Mouse (Mus musculus) stomach, embryonic 14.5 days (tissue): ENCODE data around the gene Dsp. TPM values are rescaled to one million over a fixed set of nuclear protein-coding genes. Genes with fewer than 3 reads are reported as not detected.

ENCODE experiments used
- ATAC-seq: fragments of 200-750 bp; cut with Nextera tagmentation; 2 replicates; pipeline ENCODE4 v1.8.0; 2017; ENCODE audit warnings: low read depth, moderate TSS enrichment; ENCODE audit not compliant: insufficient number of reproducible peaks, insufficient read depth, low FRiP score
- H3K27ac ChIP-seq: fragments of 300-500 bp; sonication (generic); 2 replicates; pipeline ENCODE4 v1.5.1; 2014; ENCODE audit warnings: mild to moderate bottlenecking, low read length, moderate library complexity, mixed read lengths
- H3K27me3 ChIP-seq: fragments of 300-500 bp; sonication (generic); 2 replicates; pipeline ENCODE4 v1.6.1; 2014; ENCODE audit warnings: low read length, control low read depth, mixed read lengths; ENCODE audit not compliant: control insufficient read depth, insufficient read depth
- H3K36me3 ChIP-seq: fragments of 300-500 bp; sonication (generic); 2 replicates; pipeline ENCODE4 v1.6.1; 2014; ENCODE audit warnings: mild to moderate bottlenecking, control low read depth, low read length, moderate library complexity, mixed read lengths; ENCODE audit not compliant: control insufficient read depth, insufficient read depth
- H3K4me1 ChIP-seq: fragments of 300-500 bp; sonication (generic); 2 replicates; pipeline ENCODE4 v1.6.1; 2014; ENCODE audit warnings: low read length, control low read depth, mixed read lengths; ENCODE audit not compliant: control insufficient read depth, insufficient read depth
- H3K4me2 ChIP-seq: fragments of 300-500 bp; sonication (generic); replicated peaks from 2 replicates; pipeline ENCODE4 v1.6.1; 2014; ENCODE audit warnings: low read depth, low read length, control low read depth
- H3K4me3 ChIP-seq: fragments of 300-500 bp; sonication (generic); 2 replicates; pipeline ENCODE4 v1.5.1; 2014; ENCODE audit warnings: low read depth, low read length, control low read depth
- H3K9ac ChIP-seq: fragments of 300-500 bp; sonication (generic); replicated peaks from 2 replicates; pipeline ENCODE4 v1.6.1; 2014; ENCODE audit warnings: low read depth, mild to moderate bottlenecking, control low read depth, low read length, moderate library complexity, mixed read lengths
- H3K9me3 ChIP-seq: fragments of 300-500 bp; sonication (generic); 2 replicates; pipeline ENCODE4 v1.6.1; 2016; ENCODE audit warnings: low read depth, low read length, control low read depth; ENCODE audit not compliant: control insufficient read depth
- WGBS: fragments of 180-500 bp; shearing (Covaris S2); extraction: QIAGEN DNeasy Blood & Tissue Kit; methylation state at CpG from one replicate; pipeline ENCODE4 v1.1.7; 2014; 5-methylcytosine and 5-hydroxymethylcytosine counted together
- polyA plus RNA-seq: library from polyadenylated mRNA; unstranded; fragments of >200 nt; fragmentation: Nextera tagmentation; extraction: Ambion mirVana; gene quantifications from 2 replicates; pipeline ENCODE4 v1.2.1, GENCODE M21; 2014

Gene Dsp
- polyA plus RNA-seq = 31.0 and 32.7 TPM in 2 replicates

DNA sequence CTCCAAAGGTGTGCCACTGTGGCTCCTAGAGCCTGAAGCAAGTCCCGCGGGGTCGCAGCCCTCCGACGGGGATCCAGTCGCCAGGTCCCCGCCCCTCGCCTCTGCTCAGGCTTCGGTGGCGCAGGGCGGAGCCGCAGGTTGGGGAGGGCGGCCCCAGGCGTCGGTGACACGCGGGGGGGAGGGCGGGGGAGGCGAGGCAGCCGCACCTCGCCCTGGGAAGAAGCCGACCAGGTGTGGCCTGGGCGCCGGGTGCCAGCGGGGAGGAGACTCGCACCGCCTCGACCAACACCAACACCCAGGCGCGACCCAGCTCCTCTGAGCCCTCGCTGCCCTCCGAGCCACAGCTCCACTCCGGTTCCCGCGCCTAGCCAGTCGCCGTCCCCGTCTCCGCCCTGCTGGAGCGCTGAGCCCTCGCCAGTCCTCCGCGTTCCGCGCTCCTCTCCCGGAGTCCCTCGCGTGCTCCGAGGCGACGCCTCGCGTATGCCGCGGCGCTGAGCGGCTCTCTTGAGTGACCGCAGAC lies at the start of gene Dsp:
Dsp (plus strand) TSS at position 226 of the 520 bp plus-strand sequence.
- Histone ChIP-seq H3K9me3 (no peaks in the 10 kb centered on the region), H3K4me3 (peak within 1 kb of the TSS; percentile 51), H3K27me3 (0 out of 2 replicates have a peak, but pooled peaks cover 4% of the 10 kb centered on the region), H3K36me3 (no peaks in the 10 kb centered on the region), H3K27ac (peak within 1 kb of the TSS; percentile 86), H3K9ac (peak within 1 kb of the TSS; percentile 50), H3K4me2 (peak within 1 kb of the TSS; percentile 74), H3K4me1 (peaks cover 13% of the 10 kb centered on the region)
- WGBS = under 1% methylated on average over 57 of the region's 58 CpGs
- ATAC-seq = peak; percentile 88

DNA sequence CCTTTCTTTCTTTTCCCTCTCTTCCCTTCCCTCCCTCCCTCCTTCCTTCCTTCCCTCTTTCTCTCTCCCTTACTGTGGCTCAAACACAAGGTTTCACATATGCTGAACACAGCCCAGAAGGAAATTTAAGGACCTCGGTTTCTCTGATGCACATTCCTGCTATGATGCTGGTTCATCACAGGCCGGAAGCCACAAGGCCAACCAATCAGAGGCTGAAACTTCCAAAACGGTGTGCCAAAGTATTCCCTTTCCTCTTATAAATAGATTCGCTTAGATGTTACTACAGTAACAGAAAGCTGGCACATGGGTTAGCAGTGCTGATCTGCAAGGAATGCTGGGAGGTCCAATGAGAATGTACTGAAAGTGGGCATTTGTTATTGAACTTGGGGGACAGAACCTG lies 47.7 kb upstream of the Dsp start:
- Histone ChIP-seq H3K27me3 (no peaks in the 10 kb centered on the region), H3K4me2 (no peak overlapping the region), H3K4me1 (no peaks in the 10 kb centered on the region), H3K36me3 (no peaks in the 10 kb centered on the region), H3K27ac (no peak overlapping the region), H3K9ac (no peak overlapping the region), H3K9me3 (no peaks in the 10 kb centered on the region), H3K4me3 (no peak overlapping the region)
- no peak for ATAC-seq
- 59% methylated on average over 4 of the region's 4 CpGs for WGBS

DNA sequence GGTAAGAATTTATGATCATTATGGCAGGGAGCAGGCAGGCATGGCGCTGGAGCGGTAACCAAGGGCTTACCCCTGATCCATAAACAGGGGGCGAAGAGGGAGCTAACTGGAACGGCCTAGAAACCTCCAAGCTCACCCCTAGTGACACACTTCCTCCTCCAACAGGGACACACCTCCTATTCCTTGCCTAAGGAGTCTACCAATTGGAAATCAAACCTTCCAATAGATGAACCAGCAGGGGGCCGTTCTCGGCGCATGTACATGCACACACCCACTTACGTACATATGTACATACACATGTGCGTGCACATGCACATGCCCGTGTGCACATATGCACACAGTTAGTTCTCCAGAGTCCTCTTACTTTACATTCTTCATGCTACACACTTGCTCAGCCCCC lies 46.6 kb upstream of the Dsp start:
- WGBS = 91% methylated on average over 10 of the region's 10 CpGs
- no peak for ATAC-seq
- Histone ChIP-seq H3K27me3 (no peaks in the 10 kb centered on the region), H3K9me3 (no peaks in the 10 kb centered on the region), H3K4me1 (no peaks in the 10 kb centered on the region), H3K4me3 (no peak overlapping the region), H3K9ac (no peak overlapping the region), H3K4me2 (no peak overlapping the region), H3K27ac (no peak overlapping the region), H3K36me3 (no peaks in the 10 kb centered on the region)

DNA sequence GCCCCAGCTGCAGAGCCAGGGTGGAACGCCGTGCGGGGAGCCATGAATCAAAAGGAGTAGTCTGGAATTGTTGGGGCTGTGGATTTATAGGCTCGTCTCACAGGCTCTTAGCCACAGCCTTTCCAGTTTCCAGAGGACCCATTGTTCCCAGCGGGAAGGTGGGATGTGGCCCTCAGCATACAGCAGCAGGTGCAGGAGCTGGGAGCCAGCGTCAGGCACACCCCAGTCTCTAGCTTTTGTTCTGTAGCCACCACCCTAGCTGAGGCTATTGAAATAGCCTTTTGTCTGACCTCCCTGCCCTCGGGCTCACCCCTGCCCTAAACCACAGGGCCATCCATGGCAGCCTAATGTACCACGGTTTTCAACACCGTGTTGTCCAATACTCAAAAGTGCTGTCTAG lies 42.0 kb upstream of the Dsp start:
- H3K27ac ChIP-seq = no peak overlapping the region
- no peak for ATAC-seq
- no peaks in the 10 kb centered on the region for H3K27me3 ChIP-seq
- no peak overlapping the region for H3K9ac ChIP-seq
- WGBS = 75% methylated on average over 9 of the region's 9 CpGs
- H3K36me3 ChIP-seq = no peaks in the 10 kb centered on the region
- no peak overlapping the region for H3K4me3 ChIP-seq
- no peak overlapping the region for H3K4me2 ChIP-seq
- H3K9me3 ChIP-seq = no peaks in the 10 kb centered on the region
- H3K4me1 ChIP-seq = no peaks in the 10 kb centered on the region

DNA sequence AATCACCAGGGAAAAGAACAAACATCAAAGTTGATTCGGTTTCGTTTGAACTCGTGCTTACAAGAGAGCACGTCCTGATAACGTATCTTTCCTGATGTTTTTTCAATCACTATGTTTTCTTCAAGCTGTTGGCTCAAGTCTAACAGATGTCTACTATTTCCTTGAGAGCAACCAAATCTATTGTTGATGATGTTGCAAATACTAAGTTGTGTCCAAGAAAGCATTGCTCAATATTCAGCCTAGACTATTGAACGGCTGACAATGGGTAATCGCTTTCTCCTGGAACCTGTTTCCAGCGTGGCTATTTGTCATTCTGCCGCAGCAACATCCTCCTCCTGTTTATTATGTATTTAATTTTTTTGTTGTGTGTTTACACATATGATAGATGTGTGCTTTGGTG lies 28.8 kb upstream of the Dsp start:
- Histone ChIP-seq H3K4me3 (no peak overlapping the region), H3K27ac (no peak overlapping the region), H3K27me3 (no peaks in the 10 kb centered on the region), H3K4me1 (peaks cover 5% of the 10 kb centered on the region; the same call in 1 of the 2 replicates), H3K9me3 (no peaks in the 10 kb centered on the region), H3K4me2 (no peak overlapping the region), H3K36me3 (no peaks in the 10 kb centered on the region), H3K9ac (no peak overlapping the region)
- 69% methylated on average over 9 of the region's 9 CpGs for WGBS
- ATAC-seq = no peak

DNA sequence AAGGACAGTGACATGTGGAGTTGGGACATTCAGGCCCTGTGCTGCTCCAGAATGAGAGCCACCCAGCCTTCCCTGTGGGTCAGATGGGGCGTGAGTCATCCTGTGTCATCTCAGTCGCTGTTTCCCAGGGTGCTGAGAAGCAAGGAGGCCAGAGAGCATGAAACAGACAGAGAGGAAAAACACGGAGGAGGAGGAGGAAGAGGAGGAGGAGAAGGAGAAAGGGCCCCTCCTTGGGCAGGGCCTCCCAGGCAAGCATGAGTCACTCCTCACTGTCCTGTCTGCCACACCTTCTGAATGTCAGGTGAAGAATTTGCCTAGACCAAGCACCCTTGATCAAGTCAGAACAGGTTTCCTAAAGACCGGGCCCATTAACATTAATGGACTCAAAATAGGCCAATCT lies 27.4 kb upstream of the Dsp start:
- no peak for ATAC-seq
- H3K36me3 ChIP-seq = no peaks in the 10 kb centered on the region
- H3K4me3 ChIP-seq = no peak overlapping the region
- H3K4me2 ChIP-seq = no peak overlapping the region
- no peaks in the 10 kb centered on the region for H3K27me3 ChIP-seq
- H3K4me1 ChIP-seq = peaks cover 5% of the 10 kb centered on the region; the same call in 1 of the 2 replicates
- WGBS = 68% methylated on average over 4 of the region's 4 CpGs
- H3K27ac ChIP-seq = no peak overlapping the region
- H3K9me3 ChIP-seq = no peaks in the 10 kb centered on the region
- H3K9ac ChIP-seq = no peak overlapping the region

DNA sequence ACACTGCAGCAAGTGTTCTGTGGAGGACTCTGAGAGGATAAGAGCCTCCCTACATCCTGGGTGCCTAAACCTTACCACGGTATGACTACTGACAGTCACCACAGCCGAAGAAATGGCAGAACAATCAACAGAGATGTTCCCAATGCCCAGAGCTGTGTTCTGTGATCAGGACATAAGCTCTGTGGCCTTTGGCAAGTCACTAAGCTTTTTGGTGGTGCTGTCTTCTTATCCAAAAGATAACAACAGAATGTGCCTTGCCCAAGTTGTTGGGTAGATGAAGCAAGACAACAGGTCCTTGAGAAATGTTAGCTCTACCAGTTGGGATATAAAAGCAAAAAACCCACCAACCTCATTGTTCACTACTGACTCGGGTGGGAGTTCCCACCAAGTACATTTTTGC lies 23.4 kb upstream of the Dsp start:
- no peaks in the 10 kb centered on the region for H3K36me3 ChIP-seq
- 84% methylated on average over 3 of the region's 3 CpGs for WGBS
- no peaks in the 10 kb centered on the region for H3K9me3 ChIP-seq
- peaks cover 5% of the 10 kb centered on the region; the same call in 1 of the 2 replicates for H3K4me1 ChIP-seq
- no peak overlapping the region for H3K4me2 ChIP-seq
- H3K4me3 ChIP-seq = no peak overlapping the region
- no peak overlapping the region for H3K9ac ChIP-seq
- H3K27me3 ChIP-seq = no peaks in the 10 kb centered on the region
- H3K27ac ChIP-seq = no peak overlapping the region
- no peak for ATAC-seq

DNA sequence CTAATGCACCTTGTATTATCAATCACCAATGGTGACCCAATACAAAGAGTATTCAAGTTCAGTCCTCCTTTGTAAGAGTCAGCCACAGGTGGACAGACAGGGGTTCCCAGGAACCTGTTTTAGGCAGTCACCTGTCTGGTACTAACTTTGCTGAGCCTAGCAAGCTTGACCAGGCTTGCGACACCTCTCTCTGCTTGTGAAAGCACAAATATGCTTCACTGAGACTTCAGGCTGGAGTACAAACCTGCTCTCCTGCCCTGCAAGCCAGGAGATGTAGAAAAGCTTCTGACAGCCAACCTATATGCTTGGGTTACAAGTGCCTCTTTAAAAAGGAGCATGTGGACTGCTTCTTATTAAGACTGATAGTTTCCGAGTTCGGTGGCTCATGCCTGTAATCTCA lies 22.8 kb upstream of the Dsp start:
- ATAC-seq = no peak
- WGBS = 54% methylated on average over 3 of the region's 3 CpGs
- Histone ChIP-seq H3K9me3 (no peaks in the 10 kb centered on the region), H3K4me1 (peaks cover 5% of the 10 kb centered on the region; the same call in 1 of the 2 replicates), H3K27me3 (no peaks in the 10 kb centered on the region), H3K36me3 (no peaks in the 10 kb centered on the region), H3K4me3 (no peak overlapping the region), H3K27ac (no peak overlapping the region), H3K9ac (no peak overlapping the region), H3K4me2 (no peak overlapping the region)

DNA sequence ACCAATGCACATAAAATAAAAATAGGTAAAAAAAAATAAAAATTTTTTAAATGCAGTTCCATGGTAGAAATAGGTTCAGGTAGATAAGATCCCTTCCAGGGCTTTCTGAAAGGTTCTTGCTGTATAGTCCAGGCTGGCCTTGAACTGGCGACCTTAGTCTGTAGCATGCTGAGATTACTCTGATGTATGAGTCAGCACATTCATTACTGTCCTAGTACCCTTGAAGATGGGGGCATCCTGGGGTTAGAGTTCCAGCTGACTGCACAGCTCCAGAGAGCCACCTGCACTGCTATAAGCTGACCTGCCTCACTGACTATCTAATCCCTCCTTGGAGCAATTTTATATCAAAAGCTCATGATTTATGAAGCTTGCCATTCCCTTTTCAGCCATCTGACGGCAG lies 21.6 kb upstream of the Dsp start:
- Histone ChIP-seq H3K9me3 (no peaks in the 10 kb centered on the region), H3K4me1 (peaks cover 5% of the 10 kb centered on the region; the same call in 1 of the 2 replicates), H3K27ac (no peak overlapping the region), H3K4me3 (no peak overlapping the region), H3K4me2 (no peak overlapping the region), H3K9ac (no peak overlapping the region), H3K27me3 (no peaks in the 10 kb centered on the region), H3K36me3 (no peaks in the 10 kb centered on the region)
- no peak for ATAC-seq
- 84% methylated on average over 2 of the region's 2 CpGs for WGBS
